Mouse (Mus musculus) monocyte, adult 2 months (primary cell): ENCODE data around the gene Smagp.
A peak's percentile ranks its signal among the peaks of the same experiment; 100 is the strongest.

ENCODE experiments used
- DNase-seq, 2 experiments: peaks; one replicate each; pipeline ENCODE4 v3.0.0; 2022; ENCODE audit warnings: low spot score in 2 of 2, low read depth in 1 of 2

The Smagp gene

GRCm38 (mm10) chr15:100665411-100666218 is 28.9 kb upstream of the Smagp start:
- DNase-seq = no peak

- DNase-seq = no peak
Measured at GRCm38 (mm10) chr15:100664813-100665274, 28.1 kb upstream of the Smagp start.

- no peak for DNase-seq
Measured at GRCm38 (mm10) chr15:100660805-100661204, 24.1 kb upstream of the Smagp start.

GRCm38 (mm10) chr15:100660306-100660705 is 23.6 kb upstream of the Smagp start:
- DNase-seq = no peak

- no peak for DNase-seq
Measured at GRCm38 (mm10) chr15:100655201-100655600, 18.5 kb upstream of the Smagp start.

- no peak for DNase-seq
Measured at GRCm38 (mm10) chr15:100654271-100654670, 17.5 kb upstream of the Smagp start.

GRCm38 (mm10) chr15:100651610-100652009 is 14.9 kb upstream of the Smagp start:
- no peak for DNase-seq

- DNase-seq = no peak
Measured at GRCm38 (mm10) chr15:100650111-100650510, 13.4 kb upstream of the Smagp start.

- no peak for DNase-seq
Measured at GRCm38 (mm10) chr15:100646161-100646560, 9.4 kb upstream of the Smagp start.

- DNase-seq = no peak
Measured at GRCm38 (mm10) chr15:100642451-100642850, 5.7 kb upstream of the Smagp start.

GRCm38 (mm10) chr15:100641226-100641810 is 4.6 kb upstream of the Smagp start:
- no peak for DNase-seq

- DNase-seq = no peak
Measured at GRCm38 (mm10) chr15:100639972-100640750, 3.4 kb upstream of the Smagp start.

- DNase-seq = peak in 1 of 2 experiments; percentile 19
Measured at GRCm38 (mm10) chr15:100637661-100638060, 921 bp upstream of the Smagp start.

GRCm38 (mm10) chr15:100635851-100636645 is 692 bp downstream of the Smagp start:
- DNase-seq = no peak

GRCm38 (mm10) chr15:100635239-100635638 is 1.5 kb downstream of the Smagp start:
- no peak for DNase-seq

GRCm38 (mm10) chr15:100633341-100633740 is 3.4 kb downstream of the Smagp start:
- no peak for DNase-seq

GRCm38 (mm10) chr15:100632323-100632722 is 4.4 kb downstream of the Smagp start:
- DNase-seq = no peak

GRCm38 (mm10) chr15:100631454-100632170 is 5.1 kb downstream of the Smagp start:
- no peak for DNase-seq

- DNase-seq = no peak
Measured at GRCm38 (mm10) chr15:100630126-100630525, 6.6 kb downstream of the Smagp start.

GRCm38 (mm10) chr15:100628797-100629196 is 7.9 kb downstream of the Smagp start:
- no peak for DNase-seq
